In the genomic region with DNA sequence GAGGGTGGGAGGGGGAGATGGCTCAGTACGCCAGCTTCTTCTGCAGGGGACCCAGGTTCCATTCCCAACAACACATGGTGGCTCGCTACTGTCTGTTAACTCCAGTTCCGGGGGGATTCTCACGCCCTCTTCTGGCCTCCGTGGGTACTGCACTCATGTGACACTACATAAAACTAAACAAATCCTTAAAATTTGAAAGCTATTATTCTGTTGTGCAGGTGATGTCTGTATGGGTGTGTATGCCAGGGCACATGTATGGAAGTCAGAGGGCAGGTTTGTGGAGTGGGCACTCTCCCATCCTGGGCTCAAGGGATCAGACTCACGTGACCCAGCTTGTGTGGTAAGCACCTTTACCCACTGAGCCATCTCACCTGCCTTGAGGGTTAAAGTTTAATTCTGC, we compare ENCODE assay signal across 10 mouse cellular contexts. TPM values are rescaled to one million over a fixed set of nuclear protein-coding genes. Genes with fewer than 3 reads are reported as not detected.
DNase-seq lines count a peak whose midpoint lies in the region; ATAC-seq and TF ChIP-seq lines count a peak whose summit lies in the region.
"Had no signal": no experiment of that assay in that cellular context is flagged by ENCODE, and none has a peak within 500 bp of the region (broad histone marks: within the 10 kb centered on the region; RNA-seq: fewer than 3 reads in every experiment).

No protein-coding gene starts in this region.

- no peak overlapping the region for H3K4me3 ChIP-seq in forebrain, postnatal 0 days (ENCODE audit: low read depth, low read length)
- H3K4me3 ChIP-seq in forebrain, embryonic 14.5 days (ENCODE audit: low read depth, low read length) = no peak overlapping the region
- no peak overlapping the region for H3K4me3 ChIP-seq in testis, adult 2 months (ENCODE audit: control insufficient read depth, low read depth, low read length)
- no peak overlapping the region for H3K4me3 ChIP-seq in kidney, embryonic 15.5 days (replicated peaks)

- no peaks in the 10 kb centered on the region for H3K4me1 ChIP-seq in forebrain, postnatal 0 days (ENCODE audit: insufficient read depth)
- no peaks in the 10 kb centered on the region for H3K4me1 ChIP-seq in forebrain, embryonic 14.5 days (ENCODE audit: control insufficient read depth, insufficient read depth, low read length)
- peaks cover 3% of the 10 kb centered on the region; the same call in 1 of the 2 replicates for H3K4me1 ChIP-seq in testis, adult 2 months (ENCODE audit: control insufficient read depth, insufficient read depth, low read length)
- peaks cover 6% of the 10 kb centered on the region for H3K4me1 ChIP-seq in kidney, embryonic 15.5 days

- 26% methylated on average over 6 of the region's 6 CpGs for WGBS in forebrain, postnatal 0 days
- WGBS in forebrain, embryonic 14.5 days = 22% methylated on average over 6 of the region's 6 CpGs
- WGBS in kidney, embryonic 15.5 days = 42% methylated on average over 6 of the region's 6 CpGs

- no peak for DNase-seq in forebrain, postnatal 0 days
- DNase-seq in forebrain, embryonic 14.5 days (ENCODE audit: low spot score) = no peak
- no peak for DNase-seq in testis, postnatal 10 days (ENCODE audit: low spot score)
- DNase-seq in thymus, postnatal 25 days = peak; percentile 49
- DNase-seq in urinary bladder, adult 2 months (ENCODE audit: low spot score) = no peak
- no peak for DNase-seq in frontal cortex, postnatal 14 days (ENCODE audit: low spot score in 2 of 2)
- DNase-seq: cerebellum, adult 2 months; gastrocnemius, postnatal 25 days had no signal

- ATAC-seq in forebrain, postnatal 0 days = no peak
- ATAC-seq in forebrain, embryonic 14.5 days = no peak
- ATAC-seq in kidney, embryonic 15.5 days (replicated peaks; ENCODE audit: low FRiP score) = peak; percentile 50; the same call in 1 of the 2 replicates

- no peaks in the 10 kb centered on the region for H3K27me3 ChIP-seq in forebrain, postnatal 0 days (ENCODE audit: insufficient read depth, low read length)
- no peaks in the 10 kb centered on the region for H3K27me3 ChIP-seq in forebrain, embryonic 14.5 days (replicated peaks; ENCODE audit: control insufficient read depth, insufficient read depth, low read length)
- H3K27me3 ChIP-seq in testis, adult 2 months (ENCODE audit: control insufficient read depth, insufficient read depth, low read length) = no peaks in the 10 kb centered on the region
- no peaks in the 10 kb centered on the region for H3K27me3 ChIP-seq in kidney, embryonic 15.5 days

- peak; percentile 52 for TF ChIP-seq CTCF in forebrain, postnatal 0 days (IDR thresholded peaks at IDR 0.05; ENCODE audit: low read depth)
- peak; percentile 70; the same call in 1 of the 2 replicates for TF ChIP-seq CTCF in testis, adult 2 months (IDR thresholded peaks at IDR 0.05; ENCODE audit: control insufficient read depth, insufficient read depth, insufficient replicate concordance, low read depth, low read length)

- no peaks in the 10 kb centered on the region for H3K36me3 ChIP-seq in forebrain, postnatal 0 days (ENCODE audit: insufficient read depth)
- no peaks in the 10 kb centered on the region for H3K36me3 ChIP-seq in forebrain, embryonic 14.5 days (ENCODE audit: control insufficient read depth, insufficient read depth, low read length)
- H3K36me3 ChIP-seq in testis, adult 2 months (ENCODE audit: control insufficient read depth, insufficient read depth, low read length) = no peaks in the 10 kb centered on the region
- no peaks in the 10 kb centered on the region for H3K36me3 ChIP-seq in kidney, embryonic 15.5 days

- no peak overlapping the region for H3K9ac ChIP-seq in forebrain, postnatal 0 days
- H3K9ac ChIP-seq in forebrain, embryonic 14.5 days (ENCODE audit: low read length) = no peak overlapping the region
- no peak overlapping the region for H3K9ac ChIP-seq in kidney, embryonic 15.5 days

- H3K4me2 ChIP-seq in forebrain, postnatal 0 days (ENCODE audit: low read depth) = no peak overlapping the region
- no peak overlapping the region for H3K4me2 ChIP-seq in forebrain, embryonic 14.5 days (ENCODE audit: low read length)
- H3K4me2 ChIP-seq in kidney, embryonic 15.5 days = no peak overlapping the region

- no peak overlapping the region for H3K27ac ChIP-seq in forebrain, postnatal 0 days (ENCODE audit: low read depth, low read length)
- no peak overlapping the region for H3K27ac ChIP-seq in forebrain, embryonic 14.5 days (ENCODE audit: low read depth, low read length)
- no peak overlapping the region for H3K27ac ChIP-seq in testis, adult 2 months (ENCODE audit: control insufficient read depth, insufficient read depth, low read depth, low read length)
- no peak overlapping the region for H3K27ac ChIP-seq in kidney, embryonic 15.5 days

- no peaks in the 10 kb centered on the region for H3K9me3 ChIP-seq in forebrain, postnatal 0 days (ENCODE audit: low read length)
- H3K9me3 ChIP-seq in forebrain, embryonic 14.5 days (replicated peaks; ENCODE audit: control insufficient read depth, low read length) = no peaks in the 10 kb centered on the region
- H3K9me3 ChIP-seq in kidney, embryonic 15.5 days (replicated peaks) = no peaks in the 10 kb centered on the region

- TF ChIP-seq POLR2A in testis, adult 2 months (IDR thresholded peaks at IDR 0.05; ENCODE audit: control insufficient read depth, low read depth, low read length) = no peak

RNA-seq across cellular contexts. Expression of a gene that starts 16.6 kb away (rescaled TPM):
- total RNA-seq in forebrain, postnatal 0 days (2014; rRNA removed) = 2.4 and 3.1 TPM in 2 replicates
- polyA plus RNA-seq in forebrain, postnatal 0 days (2015; fragmentation: Nextera tagmentation; extraction: Ambion mirVana) = 7.2 and 11.3 TPM in 2 replicates
- polyA plus RNA-seq in forebrain, embryonic 14.5 days (2014; fragmentation: Nextera tagmentation; extraction: Ambion mirVana) = 0.80 and 0.82 TPM in 2 replicates
- polyA plus RNA-seq in testis, adult 2 months (2012; rRNA removed) = 0.16 and 0.85 TPM in 2 replicates
- polyA plus RNA-seq in kidney, embryonic 15.5 days (2015; fragmentation: Nextera tagmentation; extraction: Ambion mirVana) = 22.8 and 25.3 TPM in 2 replicates
- 8.6 and 9.0 TPM in 2 replicates for polyA plus RNA-seq in urinary bladder, adult 2 months (2012; rRNA removed)
- total RNA-seq: gastrocnemius, postnatal 25 days had no signal
